Mouse (Mus musculus) cerebellum, adult 2 months (tissue): ENCODE measurements around the gene Cog5.

Source experiments
- CTCF ChIP-seq: fragments of 200-500 bp; IDR thresholded peaks from 2 replicates; pipeline ENCODE4 v1.5.1; 2011; ENCODE audit warnings: low read depth, mild to moderate bottlenecking, control low read depth, low read length, moderate library complexity, borderline replicate concordance; ENCODE audit not compliant: insufficient read depth
- POLR2A ChIP-seq: fragments of 200-500 bp; IDR thresholded peaks from 2 replicates; pipeline ENCODE4 v1.6.1; 2011; ENCODE audit warnings: low read length, control low read depth, borderline replicate concordance; ENCODE audit not compliant: insufficient read depth

GRCm38 (mm10) chr12:31726707-31727106 is 72.0 kb downstream of the Cog5 start:
- TF ChIP-seq CTCF, result no peak
- TF ChIP-seq POLR2A, result no peak
